Mouse (Mus musculus): Measurements from ENCODE around the gene BC080695. TPM values are rescaled to one million over a fixed set of nuclear protein-coding genes. Genes with fewer than 3 reads are reported as not detected.
"Not testable (repeated sequence)": the region's sequence is repeated elsewhere in the genome, so short reads cannot be mapped to it uniquely, and the experiment has no call there.

Gene BC080695
- not detected for total RNA-seq (2021)
- long read RNA-seq = 0 reads

DNA sequence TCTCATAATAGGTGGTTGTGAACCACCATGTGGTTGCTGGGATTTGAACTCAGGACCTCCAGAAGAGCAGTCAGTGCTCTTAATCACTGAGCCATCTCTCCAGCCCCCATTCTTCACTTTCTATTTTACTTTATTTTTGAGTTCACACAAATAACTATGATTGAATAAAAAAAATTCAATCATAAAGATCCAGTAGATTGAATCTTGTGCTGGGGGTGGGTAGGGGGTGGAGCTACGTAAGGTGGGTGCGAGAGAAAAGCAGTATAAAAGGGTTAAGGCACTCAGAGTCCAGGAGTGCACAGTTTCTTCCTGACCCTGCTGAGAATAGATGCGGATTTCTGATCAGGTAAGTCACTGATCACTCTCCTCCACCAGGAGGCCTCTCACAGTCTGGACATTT, at the start of gene BC080695, which contains the start of gene Gm13057:
Gene BC080695 (plus strand): TSS at position 301 of the 400 bp plus-strand sequence.
Gene Gm13057 (plus strand): TSS at position 310 of the 400 bp plus-strand sequence.
- not testable (repeated sequence) for DNase-seq (ENCODE audit: low spot score in 2 of 2)

DNA sequence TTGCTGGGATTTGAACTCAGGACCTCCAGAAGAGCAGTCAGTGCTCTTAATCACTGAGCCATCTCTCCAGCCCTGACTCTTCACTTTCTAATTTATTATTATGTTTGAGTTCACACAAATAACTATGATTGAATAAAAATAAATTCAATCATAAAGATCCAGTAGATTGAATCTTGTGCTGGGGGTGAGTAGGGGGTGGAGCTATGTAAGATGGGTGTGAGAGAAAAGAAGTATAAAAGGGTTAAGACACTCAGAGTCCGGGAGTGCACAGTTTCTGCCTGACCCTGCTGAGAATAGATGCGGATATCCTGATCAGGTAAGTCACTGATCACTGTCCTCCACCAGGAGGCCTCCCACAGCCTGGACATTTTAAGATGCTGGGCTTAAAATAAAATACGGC, 40.5 kb upstream of the BC080695 start, which contains the start of gene Gm13043:
Gene Gm13043 (plus strand): TSS at position 301 of the 400 bp plus-strand sequence.
- DNase-seq (ENCODE audit: low spot score in 2 of 2) = no peak

DNA sequence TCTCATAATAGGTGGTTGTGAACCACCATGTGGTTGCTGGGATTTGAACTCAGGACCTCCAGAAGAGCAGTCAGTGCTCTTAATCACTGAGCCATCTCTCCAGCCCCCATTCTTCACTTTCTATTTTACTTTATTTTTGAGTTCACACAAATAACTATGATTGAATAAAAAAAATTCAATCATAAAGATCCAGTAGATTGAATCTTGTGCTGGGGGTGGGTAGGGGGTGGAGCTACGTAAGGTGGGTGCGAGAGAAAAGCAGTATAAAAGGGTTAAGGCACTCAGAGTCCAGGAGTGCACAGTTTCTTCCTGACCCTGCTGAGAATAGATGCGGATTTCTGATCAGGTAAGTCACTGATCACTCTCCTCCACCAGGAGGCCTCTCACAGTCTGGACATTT, 15.8 kb upstream of the BC080695 start, which contains the start of gene Gm13040:
Gene Gm13040 (plus strand): TSS at position 301 of the 400 bp plus-strand sequence.
- DNase-seq (ENCODE audit: low spot score in 2 of 2) = not testable (repeated sequence)

DNA sequence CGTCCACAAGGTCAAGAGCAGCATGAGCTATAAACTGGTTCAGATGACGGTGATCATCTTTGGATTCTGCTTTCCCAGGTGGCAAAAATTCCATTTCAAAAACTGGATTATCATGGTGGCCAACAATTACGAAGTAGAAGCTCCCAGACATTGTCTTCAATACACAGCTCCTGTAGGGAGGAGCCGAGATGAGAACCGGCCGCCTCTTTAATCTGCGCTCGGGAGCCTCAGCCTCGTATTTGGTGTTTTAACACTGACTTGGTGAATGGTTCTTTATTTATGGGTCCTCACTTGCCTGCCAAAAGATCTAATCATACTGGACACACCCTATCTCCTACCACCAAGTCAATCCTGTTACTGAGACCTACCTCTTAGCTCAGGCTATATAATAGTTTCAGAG, 60.4 kb downstream of the BC080695 start:
- not testable (repeated sequence) for DNase-seq (ENCODE audit: low spot score in 2 of 2)

DNA sequence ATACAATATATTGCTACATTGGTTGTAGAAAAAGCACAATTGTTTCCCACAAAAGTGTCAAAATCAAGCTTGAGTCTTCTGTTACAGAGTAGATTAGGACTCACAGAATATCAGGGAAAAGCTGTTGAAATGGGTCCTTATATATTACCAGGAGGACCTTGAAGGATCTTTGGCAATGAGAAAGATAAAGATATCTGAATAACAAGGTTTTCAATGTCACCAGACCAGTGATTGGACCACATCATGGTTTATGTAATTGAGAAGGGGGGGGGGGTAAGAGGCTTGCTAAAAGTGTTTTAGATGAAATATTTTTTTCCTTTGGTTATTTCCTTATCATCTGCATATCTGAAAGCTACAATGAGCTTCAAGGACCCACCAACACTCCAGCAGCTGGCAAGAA, 63.2 kb downstream of the BC080695 start, which contains the start of gene Gm13083:
Gene Gm13083 (plus strand): TSS at position 301 of the 400 bp plus-strand sequence.
- not testable (repeated sequence) for DNase-seq (ENCODE audit: low spot score in 2 of 2)

DNA sequence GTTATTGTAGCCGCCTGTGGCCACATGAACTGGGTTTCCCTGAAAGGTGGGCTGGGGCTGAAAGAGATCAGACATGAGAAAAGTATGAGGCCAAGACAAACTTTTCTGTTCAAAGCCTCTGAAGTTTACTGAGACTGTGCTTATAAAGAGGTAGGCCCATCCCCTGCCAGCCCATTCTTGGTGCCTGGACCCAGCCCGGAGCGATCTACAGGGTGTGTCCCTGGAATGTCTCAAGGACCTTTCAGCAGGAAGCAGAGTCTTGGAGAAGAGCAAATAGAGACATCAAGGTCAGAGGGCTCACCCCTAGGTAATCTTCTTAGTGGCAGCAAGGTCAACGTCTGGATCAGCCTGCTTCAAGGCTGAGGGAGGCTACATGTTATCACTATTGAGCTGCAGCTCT, 66.6 kb downstream of the BC080695 start:
- not testable (repeated sequence) for DNase-seq (ENCODE audit: low spot score in 2 of 2)

Other genes starting within 250 kb of the BC080695 start
- gene Lrrc38, start 201.9 kb upstream of the BC080695 start, total RNA-seq (2021) = 1 to 10 TPM in 1 of 2 experiments, under 1 TPM in 1; 0.78 to 1.0 TPM
- under 1 TPM in 1 of 2 experiments, not detected in 1; 0.11 TPM for gene Pramel1, start 157.3 kb upstream of the BC080695 start, total RNA-seq (2021)
- gene Pramef8, start 139.3 kb upstream of the BC080695 start, total RNA-seq (2021) = 10 to 100 TPM in 1 of 2 experiments, 1 to 10 TPM in 1; 9.5 to 10.3 TPM
- gene Oog4, start 101.4 kb upstream of the BC080695 start, total RNA-seq (2021) = not detected
- gene Gm13043, start 40.4 kb upstream of the BC080695 start, total RNA-seq (2021) = not detected
- not detected for gene Gm13040, start 15.7 kb upstream of the BC080695 start, total RNA-seq (2021)
- not detected for gene Gm13057, start within 50 bp of the BC080695 start, total RNA-seq (2021)
- not detected for gene Gm13083, start 63.3 kb downstream of the BC080695 start, total RNA-seq (2021)
- gene Gm13088, start 105.5 kb downstream of the BC080695 start, total RNA-seq (2021) = not detected
- gene Gm13089, start 151.0 kb downstream of the BC080695 start, total RNA-seq (2021) = not detected
- gene Gm13078, start 167.8 kb downstream of the BC080695 start, total RNA-seq (2021) = not detected
- gene Gm13023, start 237.7 kb downstream of the BC080695 start, total RNA-seq (2021) = not detected

Data from layer of hippocampus, postnatal 10 days (tissue).